Comparison of ENCODE assay signal across 8 mouse cellular contexts in genomic region chr2:166714427-166714699, GRCm38 (mm10). TPM values are rescaled to one million over a fixed set of nuclear protein-coding genes. Genes with fewer than 3 reads are reported as not detected.
DNase-seq lines count a peak whose midpoint lies in the region; ATAC-seq and TF ChIP-seq lines count a peak whose summit lies in the region.

No protein-coding gene starts in this region.

- no peaks in the 10 kb centered on the region for H3K36me3 ChIP-seq in neural tube, embryonic 11.5 days (ENCODE audit: control insufficient read depth, insufficient read depth, low read length)
- H3K36me3 ChIP-seq in limb, embryonic 14.5 days (ENCODE audit: control insufficient read depth, insufficient read depth, low read length): no peaks in the 10 kb centered on the region
- no peaks in the 10 kb centered on the region for H3K36me3 ChIP-seq in stomach, embryonic 16.5 days (ENCODE audit: control insufficient read depth, insufficient read depth, low read length)

- peak overlapping the region; percentile 68 for H3K4me2 ChIP-seq in neural tube, embryonic 11.5 days (ENCODE audit: low read depth)
- H3K4me2 ChIP-seq in limb, embryonic 14.5 days (replicated peaks; ENCODE audit: low read depth, low read length, severe bottlenecking): peak overlapping the region; percentile 93
- H3K4me2 ChIP-seq in stomach, embryonic 16.5 days (ENCODE audit: low read depth, low read length): peak overlapping the region; percentile 96

- no peaks in the 10 kb centered on the region for H3K27me3 ChIP-seq in neural tube, embryonic 11.5 days (ENCODE audit: control insufficient read depth, insufficient read depth, low read length)
- H3K27me3 ChIP-seq in limb, embryonic 14.5 days (ENCODE audit: control insufficient read depth, insufficient read depth, low read length): no peaks in the 10 kb centered on the region
- no peaks in the 10 kb centered on the region for H3K27me3 ChIP-seq in stomach, embryonic 16.5 days (ENCODE audit: control insufficient read depth, insufficient read depth, low read length)

- peak; percentile 25 for DNase-seq in adrenal gland, adult 2 months
- DNase-seq in adrenal gland, postnatal 10 days: no peak
- DNase-seq in neural tube, embryonic 11.5 days (ENCODE audit: low spot score): no peak
- no peak for DNase-seq in neural tube, embryonic 10.5 days (ENCODE audit: extremely low spot score, low spot score)
- no peak for DNase-seq in limb, embryonic 14.5 days (ENCODE audit: low spot score)
- no peak for DNase-seq in right cerebral cortex, postnatal 14 days
- DNase-seq in cerebellum, postnatal 10 days: no peak

- H3K9me3 ChIP-seq in neural tube, embryonic 11.5 days (ENCODE audit: control insufficient read depth, low read length): no peaks in the 10 kb centered on the region
- H3K9me3 ChIP-seq in limb, embryonic 14.5 days (ENCODE audit: control insufficient read depth, low read length): no peaks in the 10 kb centered on the region
- no peaks in the 10 kb centered on the region for H3K9me3 ChIP-seq in stomach, embryonic 16.5 days (replicated peaks; ENCODE audit: control insufficient read depth, low read length)

- no peak for TF ChIP-seq POLR2A in limb, embryonic 14.5 days (IDR thresholded peaks at IDR 0.05; ENCODE audit: borderline replicate concordance, extremely low read depth, insufficient read depth, insufficient read length)

- WGBS in neural tube, embryonic 11.5 days: 13% methylated on average over 11 of the region's 11 CpGs
- WGBS in limb, embryonic 14.5 days: 6% methylated on average over 11 of the region's 11 CpGs
- 4% methylated on average over 11 of the region's 11 CpGs for WGBS in stomach, embryonic 16.5 days

- H3K4me1 ChIP-seq in neural tube, embryonic 11.5 days (ENCODE audit: control insufficient read depth, insufficient read depth, low read length): peaks cover 22% of the 10 kb centered on the region
- peaks cover 24% of the 10 kb centered on the region for H3K4me1 ChIP-seq in limb, embryonic 14.5 days (ENCODE audit: control insufficient read depth, insufficient read depth, low read length)
- peaks cover 16% of the 10 kb centered on the region for H3K4me1 ChIP-seq in stomach, embryonic 16.5 days (ENCODE audit: control insufficient read depth, insufficient read depth, low read length)

- no peak for ATAC-seq in neural tube, embryonic 11.5 days (ENCODE audit: insufficient read depth, low FRiP score, low TSS enrichment)
- no peak for ATAC-seq in limb, embryonic 14.5 days (ENCODE audit: low FRiP score, low read depth)
- ATAC-seq in stomach, embryonic 16.5 days (ENCODE audit: insufficient read depth, low FRiP score): no peak

- peak overlapping the region; percentile 86 for H3K9ac ChIP-seq in neural tube, embryonic 11.5 days (ENCODE audit: low read length)
- H3K9ac ChIP-seq in limb, embryonic 14.5 days (ENCODE audit: low read depth, low read length, severe bottlenecking): peak overlapping the region; percentile 67
- peak overlapping the region; percentile 76 for H3K9ac ChIP-seq in stomach, embryonic 16.5 days (ENCODE audit: low read length)

- no peak overlapping the region for H3K27ac ChIP-seq in neural tube, embryonic 11.5 days (ENCODE audit: low read depth, low read length)
- no peak overlapping the region for H3K27ac ChIP-seq in limb, embryonic 14.5 days (replicated peaks; ENCODE audit: low read depth, low read length)
- H3K27ac ChIP-seq in stomach, embryonic 16.5 days (ENCODE audit: low read length): no peak overlapping the region

- peak overlapping the region; percentile 71 for H3K4me3 ChIP-seq in neural tube, embryonic 11.5 days (ENCODE audit: low read depth, low read length)
- peak overlapping the region; percentile 88 for H3K4me3 ChIP-seq in limb, embryonic 14.5 days (replicated peaks; ENCODE audit: low read length)
- H3K4me3 ChIP-seq in stomach, embryonic 16.5 days (replicated peaks; ENCODE audit: low read length): peak overlapping the region; percentile 57

RNA-seq across cellular contexts. Expression of gene Prex1, which starts 0.7 kb away (rescaled TPM):
- 10 to 100 TPM; 11.2 to 18.2 TPM for total RNA-seq in adrenal gland, adult 2 months (2021)
- 35.4 and 37.9 TPM in 2 replicates for polyA plus RNA-seq in adrenal gland, adult 2 months (2012; rRNA removed)
- 10 to 100 TPM; 14.2 to 17.1 TPM for total RNA-seq in adrenal gland, postnatal 10 days (2021)
- polyA plus RNA-seq in neural tube, embryonic 11.5 days (2014; fragmentation: Nextera tagmentation; extraction: Ambion mirVana): 28.9 and 31.9 TPM in 2 replicates
- 27.9 and 38.5 TPM in 2 replicates for polyA plus RNA-seq in limb, embryonic 14.5 days (2012; rRNA removed)
- 20.1 and 21.1 TPM in 2 replicates for polyA plus RNA-seq in limb, embryonic 14.5 days (2014; fragmentation: Nextera tagmentation; extraction: Ambion mirVana)
- 10.8 and 11.0 TPM in 2 replicates for polyA plus RNA-seq in stomach, embryonic 16.5 days (2015; fragmentation: Nextera tagmentation; extraction: Ambion mirVana)
